Mouse (Mus musculus): ENCODE measurements around the gene Cpne9.
"Not testable (repeated sequence)": the region's sequence is repeated elsewhere in the genome, so short reads cannot be mapped to it uniquely, and the experiment has no call there.

The Cpne9 gene

DNA sequence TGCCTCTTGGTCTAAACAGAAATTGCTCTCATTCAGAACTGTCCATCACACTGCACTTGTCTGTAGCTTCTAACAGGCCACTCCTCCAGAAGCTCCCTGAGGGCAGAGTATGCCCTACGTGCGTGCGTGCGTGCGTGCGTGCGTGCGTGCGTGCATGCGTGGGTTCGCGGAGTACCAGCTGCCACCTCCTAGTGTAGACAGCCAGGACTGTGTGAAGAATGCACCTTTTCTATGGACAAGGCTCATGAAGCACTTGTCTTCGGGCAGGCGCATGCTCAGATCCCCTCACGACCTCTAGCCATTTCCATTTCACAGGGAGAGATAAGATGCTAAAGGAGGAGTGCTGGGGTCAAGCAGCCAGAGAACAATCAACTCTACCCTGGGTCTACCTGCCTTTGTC, 7.2 kb downstream of the Cpne9 start:
- DNase-seq (ENCODE audit: low spot score in 2 of 2) = no peak

DNA sequence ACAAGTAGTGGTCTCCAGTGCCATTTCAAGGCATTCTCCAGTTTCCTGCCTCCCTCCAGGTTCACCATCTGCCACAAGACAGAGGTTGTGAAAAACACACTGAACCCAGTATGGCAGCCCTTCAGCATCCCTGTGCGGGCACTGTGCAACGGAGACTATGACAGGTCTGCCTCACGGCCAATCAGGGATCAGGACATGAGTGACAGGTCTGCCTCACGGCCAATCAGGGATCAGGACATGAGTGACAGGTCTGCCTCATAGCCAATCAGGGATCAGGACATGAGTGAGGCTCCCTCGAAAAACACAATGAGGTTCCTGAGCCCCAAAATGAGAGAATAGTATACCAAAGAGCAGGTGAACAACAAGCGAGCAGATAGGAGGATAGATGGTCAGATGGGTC, 8.2 kb downstream of the Cpne9 start:
- DNase-seq (ENCODE audit: low spot score in 2 of 2) = no peak

DNA sequence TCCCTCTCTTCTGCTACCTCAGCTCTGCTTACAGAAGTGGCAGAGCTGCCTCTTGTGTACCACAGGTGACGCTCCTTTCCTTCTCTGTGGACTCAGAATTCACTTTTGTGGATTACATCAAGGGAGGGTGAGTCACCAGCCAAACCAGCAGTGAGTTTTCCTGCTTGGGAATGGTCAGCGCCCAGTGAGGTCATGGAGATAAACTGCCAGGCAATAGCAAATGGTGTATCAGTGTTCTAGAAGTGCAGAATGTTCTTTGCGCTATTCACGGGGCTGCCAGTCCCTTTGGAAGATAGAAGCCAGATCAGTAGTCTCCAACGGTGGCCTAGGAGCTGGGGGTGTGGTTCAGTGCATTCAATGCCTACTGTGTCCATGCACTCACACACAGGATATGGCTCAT, 10.8 kb downstream of the Cpne9 start:
- DNase-seq (ENCODE audit: low spot score in 2 of 2) = no peak

DNA sequence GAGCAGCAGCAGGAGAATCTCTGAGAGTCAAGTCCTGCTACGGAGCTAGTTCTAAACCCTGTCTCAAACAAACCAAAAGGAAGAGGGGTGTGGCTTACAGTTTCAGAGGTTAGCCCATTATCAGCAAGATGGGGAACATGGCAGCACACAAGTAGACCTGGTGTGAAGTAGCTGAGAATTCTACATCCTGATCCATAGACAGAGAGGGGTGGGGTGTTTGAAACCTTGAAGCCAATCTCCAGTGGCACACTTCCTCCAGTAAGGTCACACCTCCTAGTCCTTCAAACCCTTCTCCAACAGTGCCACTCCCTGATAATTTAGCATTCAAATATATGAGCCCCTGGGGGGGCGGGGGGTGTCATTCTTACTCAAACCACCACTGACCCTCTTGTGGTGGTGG, 13.9 kb downstream of the Cpne9 start:
- DNase-seq (ENCODE audit: low spot score in 2 of 2) = no peak

DNA sequence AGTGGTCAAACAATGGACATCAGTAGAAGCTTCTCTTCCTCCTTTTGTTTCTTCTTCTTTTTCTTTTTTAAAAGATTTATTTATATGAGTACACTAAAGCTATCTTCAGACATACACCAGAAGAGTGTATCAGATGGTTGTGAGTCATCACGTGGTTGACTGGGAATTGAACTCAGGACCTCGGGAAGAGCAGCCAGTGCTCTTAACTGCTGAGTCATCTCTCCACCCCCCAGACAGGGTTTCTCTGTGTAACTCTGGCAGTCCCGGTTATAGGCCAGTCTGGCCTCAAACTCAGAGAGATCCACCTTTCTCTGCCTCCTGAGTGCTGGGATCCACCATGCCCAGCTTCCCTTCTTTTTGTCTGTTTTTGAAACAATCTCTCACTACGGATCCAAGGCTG, 14.5 kb downstream of the Cpne9 start:
- no peak for DNase-seq (ENCODE audit: low spot score in 2 of 2)

DNA sequence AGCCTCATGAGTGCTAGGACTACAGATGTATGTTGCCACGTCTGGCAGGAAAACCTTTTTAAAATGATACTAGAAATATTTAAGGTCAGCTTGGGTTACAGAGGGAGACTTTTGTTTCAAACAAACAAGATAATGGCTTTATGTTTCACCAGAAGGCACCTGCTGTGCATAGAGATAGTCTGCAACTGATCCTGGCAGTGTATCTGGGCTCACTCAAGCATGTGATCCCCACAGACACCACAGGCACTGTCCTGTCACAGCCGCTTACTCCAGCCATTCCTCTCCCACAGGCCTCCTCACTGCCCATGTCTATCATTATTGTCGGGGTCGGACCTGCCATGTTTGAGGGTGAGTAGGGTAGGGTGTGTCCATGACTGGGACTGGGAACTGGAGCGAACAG, 19.2 kb downstream of the Cpne9 start:
- DNase-seq (ENCODE audit: low spot score in 2 of 2) = no peak

DNA sequence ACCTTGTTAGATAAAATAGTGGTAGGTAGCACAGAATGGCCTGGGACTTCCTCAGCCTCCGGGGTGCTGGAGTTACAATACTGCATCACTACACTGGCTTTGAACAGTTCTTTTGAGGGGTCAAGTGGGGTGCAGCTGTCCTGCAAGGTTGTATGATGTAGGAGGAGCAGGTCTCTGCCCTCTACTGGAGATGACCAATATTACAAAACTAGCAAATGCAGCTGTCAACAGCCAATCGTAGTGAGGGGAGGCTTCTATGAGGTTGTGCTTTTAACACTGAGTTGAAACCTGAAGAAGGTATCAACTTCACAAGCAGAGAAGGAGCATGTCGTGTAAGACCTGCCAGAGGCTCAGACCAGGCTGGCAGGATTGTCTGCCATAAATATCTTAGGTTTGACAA, 20.2 kb downstream of the Cpne9 start:
- no peak for DNase-seq (ENCODE audit: low spot score in 2 of 2)

DNA sequence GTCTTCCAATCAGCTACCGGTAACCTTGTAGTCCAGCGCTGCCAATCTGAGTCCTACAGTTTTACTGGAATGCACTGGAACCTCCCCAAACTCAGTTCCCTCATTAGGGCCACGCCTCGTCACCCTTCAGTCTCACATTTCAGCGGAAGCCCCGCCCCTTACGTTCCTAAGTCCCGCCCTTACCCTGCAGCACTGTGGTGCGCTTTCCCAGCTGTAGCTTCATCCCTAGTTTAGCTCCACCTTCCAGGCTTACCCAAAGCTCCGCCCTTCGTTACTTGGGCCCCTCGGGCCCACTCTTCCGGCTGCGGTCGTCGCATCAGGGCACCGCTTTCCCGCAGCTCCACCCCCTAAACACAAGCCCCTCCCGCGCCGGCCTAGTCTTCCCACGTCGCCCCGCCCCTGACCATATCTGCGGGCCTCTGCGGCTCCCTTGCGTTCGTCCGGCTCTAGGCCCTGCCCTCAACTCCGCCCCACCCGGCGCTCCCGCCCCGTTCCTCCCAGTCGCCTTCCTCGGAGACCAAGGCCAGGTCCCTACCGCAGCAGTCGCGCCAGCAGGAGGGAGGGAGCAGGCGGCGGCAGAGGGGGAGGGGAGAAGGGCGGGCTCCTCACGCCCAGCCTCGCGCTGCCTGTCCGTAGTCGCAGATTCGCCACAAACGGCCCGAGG, 24.3 kb downstream of the Cpne9 start:
- peak; percentile 99 for DNase-seq (ENCODE audit: low spot score in 2 of 2)

DNA sequence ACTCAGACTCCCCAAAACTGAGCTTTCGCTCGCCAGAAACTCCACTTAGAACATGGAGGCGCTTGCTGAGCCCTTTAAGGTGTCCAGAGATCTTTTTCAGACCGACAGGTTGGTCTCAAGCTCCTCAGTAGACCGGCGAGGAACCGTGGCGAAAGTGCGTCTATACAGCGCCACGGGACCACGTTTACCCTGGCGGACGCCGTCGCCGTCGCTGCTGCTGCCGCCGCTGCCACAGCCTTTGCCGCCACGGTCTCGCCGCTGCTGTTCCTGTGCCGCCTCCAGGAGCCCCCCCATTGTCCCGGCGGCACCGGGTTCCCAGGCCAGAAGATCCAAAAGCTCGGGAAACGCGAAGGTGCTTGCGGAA, 24.9 kb downstream of the Cpne9 start, which contains the start of gene Brpf1:
Gene Brpf1, plus strand, starts transcription at position 152 of the 364 bp plus-strand sequence.
- DNase-seq (ENCODE audit: low spot score in 2 of 2) = no peak

DNA sequence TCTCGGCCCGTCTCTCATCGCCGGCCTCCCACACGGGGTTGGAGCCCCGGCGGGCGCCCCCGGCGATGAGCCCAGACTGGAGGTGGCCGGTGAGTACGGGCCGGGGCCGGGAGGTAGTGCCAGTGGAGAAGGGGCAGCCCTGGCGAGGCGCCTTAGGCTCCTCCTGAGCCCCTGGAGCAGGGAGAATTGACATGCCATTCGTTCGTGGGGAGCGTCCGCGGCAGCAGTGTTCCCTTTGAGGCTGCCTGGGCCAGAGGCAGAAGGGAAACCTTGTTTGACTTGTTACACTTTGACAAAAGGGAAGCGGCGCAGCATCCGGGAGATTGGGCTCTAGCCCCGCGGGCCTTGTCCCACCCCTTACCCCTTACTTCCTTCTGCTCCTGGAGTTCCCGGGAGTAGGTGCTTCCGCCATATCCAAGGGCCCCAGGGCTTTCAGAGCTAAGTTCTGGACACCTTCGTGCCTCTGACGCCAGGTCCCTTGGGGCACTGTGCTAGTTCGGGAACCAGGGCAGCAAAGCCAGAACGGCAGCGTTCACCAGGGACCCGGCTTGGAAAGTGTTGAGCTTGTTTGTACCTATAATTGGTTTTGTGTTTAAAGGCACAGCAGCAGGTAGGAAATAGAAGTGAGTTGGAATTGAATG, 25.5 kb downstream of the Cpne9 start:
- DNase-seq (ENCODE audit: low spot score in 2 of 2) = peak in 1 of 2 experiments; percentile 54

DNA sequence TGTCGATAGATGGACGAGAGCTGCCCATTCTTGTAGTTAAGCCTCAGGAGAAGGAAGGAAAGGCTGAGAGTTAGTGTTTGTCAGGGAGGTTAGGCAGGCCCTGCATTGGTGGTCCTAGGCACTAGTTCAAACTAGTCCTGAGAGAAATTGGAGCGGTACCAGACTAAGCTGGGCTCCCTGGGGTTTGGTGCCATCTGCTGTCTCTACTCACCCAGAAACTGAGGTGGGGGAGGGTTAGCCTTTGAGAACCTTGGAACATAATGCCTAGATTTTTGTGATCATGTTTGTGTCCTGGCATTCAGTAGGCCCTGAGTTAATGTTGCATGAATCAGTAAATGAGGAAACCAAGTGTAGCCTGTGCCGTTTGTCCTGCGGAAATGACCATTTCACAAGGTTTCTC, 26.0 kb downstream of the Cpne9 start:
- peak in 1 of 2 experiments; percentile 35 for DNase-seq (ENCODE audit: low spot score in 2 of 2)

DNA sequence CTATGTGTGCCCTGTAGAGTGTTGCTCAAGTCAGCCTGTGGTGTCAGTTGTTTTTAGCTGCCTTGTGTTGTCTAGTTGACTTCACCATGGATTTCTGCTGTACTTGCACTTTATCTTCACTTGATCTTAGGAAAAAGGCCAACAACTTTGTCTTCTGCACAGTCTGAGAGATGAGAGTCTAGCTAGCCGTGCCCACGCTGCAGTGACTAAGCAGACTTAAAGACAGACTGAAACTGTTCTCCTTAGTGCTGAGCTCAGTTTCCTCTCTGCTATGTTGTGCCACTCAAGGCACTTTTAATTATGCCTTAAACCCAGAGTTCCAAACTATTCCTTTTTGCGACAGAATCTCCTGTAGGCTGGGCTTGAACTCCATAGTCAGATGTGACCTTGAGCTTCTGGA, 33.9 kb downstream of the Cpne9 start:
- DNase-seq (ENCODE audit: low spot score in 2 of 2) = no peak

DNA sequence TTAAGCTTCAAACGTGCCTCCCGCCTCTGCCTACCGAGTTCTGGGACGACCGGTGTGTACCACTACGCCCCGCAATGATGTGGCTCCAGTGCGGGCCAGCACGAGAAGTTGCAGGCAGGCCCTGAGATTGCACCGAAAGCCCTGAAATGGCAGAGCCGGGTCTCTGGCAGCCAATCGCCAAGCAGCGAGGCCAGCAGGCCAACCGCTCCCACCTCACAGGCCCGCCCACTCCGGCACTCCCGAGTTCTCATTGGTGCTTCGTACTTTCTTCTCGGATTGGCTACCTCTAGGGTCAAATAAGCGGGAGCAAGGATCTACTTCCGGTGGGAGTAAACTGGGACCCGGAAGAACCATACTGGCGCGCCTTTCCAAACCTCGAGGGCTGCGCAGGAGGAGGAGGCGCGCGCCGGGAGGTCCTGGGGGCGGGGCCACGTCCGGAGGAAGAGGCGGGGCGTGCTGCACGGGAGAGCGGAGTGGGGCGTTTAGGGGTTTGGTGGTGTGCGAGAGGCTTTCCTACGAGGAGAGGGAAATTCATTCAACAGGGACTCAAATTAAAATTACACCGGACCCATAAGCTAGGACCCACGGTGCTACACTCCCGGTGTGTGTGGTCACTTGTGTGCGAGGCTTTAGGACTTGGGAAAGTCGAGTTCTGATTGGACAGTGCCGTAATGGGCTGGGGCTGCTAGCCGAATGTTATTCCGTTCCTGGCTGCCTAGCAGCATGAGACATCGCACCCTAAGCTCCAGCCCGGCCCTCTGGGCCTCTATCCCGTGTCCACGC, 44.6 kb downstream of the Cpne9 start, which contains the start of gene Ogg1:
Gene Ogg1, plus strand, starts transcription at position 440 of the 783 bp plus-strand sequence.
- DNase-seq (ENCODE audit: low spot score in 2 of 2) = peak; percentile 97

DNA sequence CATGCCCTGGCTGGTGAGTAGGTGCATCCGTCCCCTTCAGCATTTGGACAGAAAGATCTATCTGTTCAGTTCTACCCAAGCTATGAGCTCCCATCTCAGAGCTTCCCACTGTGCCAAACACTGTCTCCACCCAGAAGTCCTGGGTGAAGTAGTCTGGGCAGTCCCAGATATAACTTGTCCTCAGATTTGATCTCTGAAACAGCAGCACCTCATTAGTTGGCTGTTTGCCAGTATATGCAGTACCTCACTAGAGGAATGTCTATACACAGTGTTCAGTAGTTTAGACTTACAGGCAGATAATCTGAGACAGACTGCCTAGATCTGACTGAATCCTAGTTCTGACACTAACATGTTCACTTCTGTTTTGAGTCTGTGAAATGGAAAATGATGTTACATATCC, 47.3 kb downstream of the Cpne9 start:
- no peak for DNase-seq (ENCODE audit: low spot score in 2 of 2)

DNA sequence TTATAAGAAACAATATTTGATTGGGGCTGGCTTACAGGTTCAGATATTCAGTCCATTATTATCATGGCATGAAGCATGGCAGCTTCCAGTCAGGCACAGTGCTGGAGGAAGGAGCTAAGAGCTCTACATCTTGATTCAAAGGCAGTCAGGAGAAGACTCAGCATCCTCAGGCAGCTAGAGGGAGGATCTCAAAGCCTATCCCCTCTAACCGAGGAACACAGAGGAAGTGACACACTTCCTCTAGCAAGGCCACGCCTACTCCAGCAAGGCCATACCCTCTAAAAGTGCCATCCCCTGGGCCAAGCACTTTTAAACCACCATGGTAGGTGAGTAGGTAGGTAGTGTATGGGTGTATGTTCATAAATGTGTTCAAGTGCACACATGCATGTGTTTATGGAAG, 48.4 kb downstream of the Cpne9 start:
- DNase-seq (ENCODE audit: low spot score in 2 of 2) = peak in 1 of 2 experiments; percentile 42

DNA sequence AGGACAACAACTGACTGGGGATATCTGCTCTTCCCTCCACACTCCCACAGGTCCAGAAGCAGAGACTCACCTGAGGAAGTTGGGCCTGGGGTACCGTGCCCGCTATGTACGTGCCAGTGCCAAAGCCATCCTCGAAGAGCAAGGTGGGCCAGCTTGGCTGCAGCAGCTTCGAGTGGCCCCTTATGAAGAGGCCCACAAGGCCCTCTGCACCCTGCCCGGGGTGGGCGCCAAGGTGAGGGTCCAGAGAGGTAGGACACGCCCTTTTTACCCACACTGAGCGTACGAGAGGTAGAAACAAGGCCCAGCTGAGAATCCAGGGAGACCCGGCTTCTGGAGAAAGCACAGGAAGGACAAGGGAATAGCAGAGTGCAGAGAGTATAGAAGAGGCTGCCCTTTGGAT, 49.6 kb downstream of the Cpne9 start:
- no peak for DNase-seq (ENCODE audit: low spot score in 2 of 2)

DNA sequence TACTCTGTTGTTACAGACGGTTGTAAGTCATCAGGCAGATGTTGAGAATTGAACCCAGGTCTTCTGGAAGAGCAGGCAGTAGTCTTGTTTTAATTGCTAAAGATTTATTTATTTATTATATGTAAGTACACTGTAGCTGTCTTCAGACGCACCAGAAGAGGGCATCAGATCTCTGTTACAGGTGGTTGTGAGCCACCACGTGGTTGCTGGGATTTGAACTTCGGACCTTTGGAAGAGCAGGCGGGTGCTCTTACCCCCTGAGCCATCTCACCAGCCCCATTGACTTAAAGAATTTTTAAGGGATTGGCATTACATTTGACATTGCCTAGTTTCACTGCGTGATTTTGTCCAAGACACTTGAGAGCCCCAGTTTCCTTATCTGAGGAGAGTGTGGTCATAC, 50.6 kb downstream of the Cpne9 start:
- not testable (repeated sequence) for DNase-seq (ENCODE audit: low spot score in 2 of 2)

DNA sequence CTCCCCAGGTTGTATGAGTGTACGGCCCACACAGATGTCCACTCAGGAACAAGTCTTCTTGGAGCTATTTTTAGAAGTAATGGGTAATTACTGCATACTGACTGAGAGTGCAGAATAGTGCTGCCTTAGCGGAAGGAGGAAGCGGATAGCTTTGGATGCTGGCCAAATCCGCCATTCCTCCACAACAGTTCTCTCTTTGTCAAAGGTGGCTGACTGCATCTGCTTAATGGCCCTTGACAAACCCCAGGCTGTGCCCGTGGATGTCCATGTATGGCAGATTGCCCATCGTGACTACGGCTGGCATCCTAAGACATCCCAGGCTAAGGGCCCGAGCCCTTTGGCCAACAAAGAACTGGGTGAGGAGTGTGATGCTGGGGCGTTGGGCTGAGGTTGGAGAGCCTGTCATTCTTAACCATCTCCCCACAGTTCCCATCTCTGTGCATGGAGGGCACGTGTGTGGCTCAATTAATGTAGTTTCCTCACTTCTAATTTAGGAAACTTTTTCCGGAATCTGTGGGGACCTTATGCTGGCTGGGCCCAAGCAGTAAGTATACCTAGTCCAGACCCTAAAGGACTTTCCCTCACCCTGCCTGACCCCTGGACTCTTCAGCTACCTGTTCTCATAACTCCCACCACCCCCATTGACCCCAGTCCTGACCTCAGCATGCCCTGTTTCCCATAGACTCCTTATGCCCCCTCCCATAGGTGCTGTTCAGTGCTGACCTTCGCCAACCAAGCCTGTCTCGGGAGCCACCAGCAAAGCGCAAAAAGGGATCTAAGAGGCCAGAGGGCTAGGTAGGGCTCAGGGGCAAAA, 51.2 kb downstream of the Cpne9 start:
- DNase-seq (ENCODE audit: low spot score in 2 of 2) = no peak

DNA sequence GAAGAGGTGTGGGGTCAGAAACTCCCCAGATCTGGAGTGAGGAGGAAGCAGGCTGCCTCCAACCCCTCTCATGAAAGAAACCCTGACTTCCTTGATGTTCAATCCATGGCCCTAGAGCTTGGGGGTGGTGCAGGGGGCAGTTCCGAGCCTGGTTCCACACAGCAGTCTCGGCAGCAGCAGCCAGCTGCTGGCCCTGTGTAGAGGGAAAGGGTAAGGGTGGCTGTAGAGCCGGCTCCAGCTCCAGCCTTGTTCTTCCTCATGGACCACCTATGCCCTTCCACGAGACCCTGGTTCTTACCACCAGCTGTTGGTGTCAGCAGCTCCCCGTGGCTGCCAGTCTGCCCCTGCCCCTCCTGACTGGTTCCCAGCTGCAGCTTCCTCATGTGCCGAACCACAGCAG, 52.1 kb downstream of the Cpne9 start:
- DNase-seq (ENCODE audit: low spot score in 2 of 2) = no peak

DNA sequence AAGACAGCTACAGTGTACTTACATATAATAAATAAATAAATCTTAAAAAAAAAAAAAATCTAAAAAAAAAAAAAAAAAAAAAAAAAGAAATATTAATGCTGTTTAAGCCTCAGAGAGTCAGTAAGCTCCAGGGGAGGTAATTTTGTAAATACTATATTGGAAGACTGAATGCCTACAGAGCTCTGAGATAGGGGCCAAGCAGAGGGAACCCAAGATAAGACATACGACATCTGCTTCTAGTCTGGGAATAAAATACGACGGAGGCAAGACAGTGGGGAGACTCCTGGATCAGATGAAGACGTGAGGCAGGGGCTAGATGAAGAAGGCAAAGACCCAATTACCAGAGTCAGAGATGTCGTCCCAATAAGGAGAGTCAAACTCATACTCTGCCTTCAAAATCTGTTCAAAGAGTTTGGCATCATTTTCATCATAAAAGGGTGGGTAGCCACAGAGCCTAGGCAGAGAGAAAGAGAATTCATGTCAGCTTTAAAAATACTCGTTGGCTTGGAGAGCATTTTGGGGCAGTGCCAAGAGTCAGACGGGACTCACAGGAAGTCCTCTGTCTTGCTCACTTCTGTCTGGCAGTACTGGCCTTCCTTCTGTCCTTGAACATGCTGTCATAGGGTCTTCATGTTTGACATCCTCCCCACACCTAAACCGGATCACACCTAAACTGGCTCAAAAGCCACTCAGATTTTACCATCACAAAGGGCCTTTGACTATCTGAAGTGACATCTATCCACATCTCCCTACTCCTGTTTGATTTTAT, 54.9 kb downstream of the Cpne9 start:
- DNase-seq (ENCODE audit: low spot score in 2 of 2) = no peak

DNA sequence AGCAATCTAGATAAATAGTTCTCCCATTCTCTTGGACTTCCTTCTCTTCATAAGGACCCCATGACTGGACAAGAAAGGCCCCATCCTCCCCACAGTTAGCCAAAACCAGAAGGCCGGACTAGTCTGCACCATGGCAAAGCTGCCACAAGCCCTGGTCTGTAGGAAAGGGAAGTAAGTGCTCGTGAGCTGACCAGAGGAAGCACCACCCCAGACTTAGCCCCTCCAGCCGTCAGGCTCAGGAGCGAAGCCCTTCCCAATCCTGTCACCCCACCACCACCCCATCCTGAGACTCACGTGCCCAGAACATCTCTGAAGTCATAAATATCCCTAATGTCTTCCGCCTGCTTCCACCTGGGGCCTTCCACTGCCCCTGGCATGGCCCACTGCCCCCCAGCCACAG, 59.5 kb downstream of the Cpne9 start:
- no peak for DNase-seq (ENCODE audit: low spot score in 2 of 2)
